Mouse (Mus musculus): ENCODE measurements at regions not wholly inside any gene's neighbourhood (a gene's known extent, or its start where the extent isn't known, plus 50 kb on each side); places are given as distances from the start of the nearest gene placed in this dataset.

DNA sequence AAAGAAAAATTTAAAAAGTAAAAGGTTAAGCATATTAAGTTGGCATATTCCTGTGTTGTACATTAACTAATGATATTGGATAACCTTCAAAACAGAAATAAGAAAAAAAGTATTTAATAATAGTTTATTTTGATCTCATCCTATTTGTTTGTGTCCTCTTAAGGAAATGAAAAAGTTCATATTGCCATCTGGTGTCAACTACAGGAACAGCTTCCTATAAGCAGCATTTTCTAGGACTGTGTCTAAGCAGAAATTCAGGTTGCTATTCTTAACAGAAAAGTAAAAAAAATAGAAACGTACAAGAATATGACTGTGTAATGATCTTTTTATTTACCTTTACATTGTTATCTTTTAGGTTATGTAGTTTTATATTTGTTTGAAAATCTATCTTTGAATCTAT lies 313.4 kb upstream of the G6pd2 start:
- no peak for DNase-seq

DNA sequence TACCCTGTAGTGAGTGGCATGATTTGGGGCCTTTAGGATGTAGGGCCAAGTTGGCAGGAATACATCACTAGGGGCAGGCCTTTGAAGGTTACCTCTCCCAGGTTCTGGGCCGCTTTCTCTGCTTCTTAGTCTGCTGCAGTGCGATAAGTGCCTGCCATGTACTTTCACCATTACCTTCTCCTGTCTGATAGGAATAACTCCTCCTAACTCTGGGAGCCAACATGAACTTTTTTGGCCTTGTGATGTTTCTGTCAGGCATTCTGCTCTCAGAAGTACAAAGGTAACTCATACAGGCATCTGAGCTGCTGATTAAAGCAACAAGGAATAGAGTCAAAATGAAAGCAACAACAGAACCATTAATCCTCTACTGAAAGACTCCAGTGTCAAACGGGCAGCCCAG lies 301.2 kb upstream of the G6pd2 start:
- no peak for DNase-seq

DNA sequence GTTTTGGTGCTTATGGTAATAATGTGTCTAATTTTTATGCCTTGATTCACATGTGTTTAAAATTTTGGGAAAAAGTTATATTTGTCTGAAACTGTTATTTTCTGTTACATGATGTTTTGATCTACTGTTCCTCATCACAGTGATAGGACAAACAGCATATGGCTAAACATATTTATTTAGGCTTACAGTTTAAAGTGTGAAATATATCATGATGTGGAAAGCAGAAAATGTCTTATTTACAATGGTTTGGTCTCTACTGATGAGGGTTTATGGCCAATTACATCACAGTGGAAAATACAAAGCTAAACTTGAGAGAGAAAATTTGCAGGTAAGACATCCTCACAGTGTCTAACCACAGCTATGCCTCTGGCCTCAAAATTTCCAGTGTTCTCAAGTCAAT lies 268.1 kb upstream of the G6pd2 start:
- no peak for DNase-seq

- peak; percentile 4 for DNase-seq
Observed at GRCm38 (mm10) chr5:61546632-61547492, 261.8 kb upstream of the G6pd2 start.

DNA sequence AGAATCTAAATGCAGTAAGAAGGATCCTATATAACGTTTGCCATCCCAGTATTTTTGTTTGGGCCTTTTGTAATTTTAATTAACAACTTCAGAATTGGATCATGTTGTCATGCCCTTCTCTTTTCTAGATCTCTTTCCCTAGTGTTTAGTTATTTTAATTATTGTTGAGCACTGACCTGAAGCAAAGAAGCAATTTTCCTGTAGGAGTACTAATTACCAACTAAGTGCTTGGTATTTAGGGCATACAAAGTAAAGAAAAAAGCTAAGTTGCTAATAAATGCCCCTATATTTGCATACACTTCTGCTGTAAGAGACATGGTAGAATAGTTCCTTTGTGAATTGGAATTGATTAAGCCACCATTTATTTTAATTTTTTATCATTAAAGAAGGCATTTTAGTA lies 255.1 kb upstream of the G6pd2 start:
- DNase-seq = no peak

Measured in cerebellum, postnatal 25 days (tissue).